Mouse (Mus musculus): ENCODE data around the gene Slit3. TPM values are rescaled to one million over a fixed set of nuclear protein-coding genes. Genes with fewer than 3 reads are reported as not detected.

Gene Slit3
- polyA plus RNA-seq, 1 experiment, result 6.4 TPM

- no peak for TF ChIP-seq CTCF (IDR thresholded peaks at IDR 0.05; ENCODE audit: borderline replicate concordance, control insufficient read depth, extremely low read depth, insufficient read depth, low read length, poor library complexity)
- no peak for TF ChIP-seq POLR2A (IDR thresholded peaks at IDR 0.05; ENCODE audit: control insufficient read depth, extremely low read depth, insufficient read depth, low read length, poor library complexity)
- no peaks in the 10 kb centered on the region for H3K27me3 ChIP-seq (ENCODE audit: control insufficient read depth, insufficient read depth, low read length)
- WGBS, result 89% methylated on average over 3 of the region's 3 CpGs
- no peak overlapping the region for H3K4me3 ChIP-seq (ENCODE audit: control insufficient read depth, insufficient read depth, low read length)
- H3K27ac ChIP-seq (ENCODE audit: control insufficient read depth, insufficient read depth, low read length), result no peak overlapping the region
- DNase-seq, result no peak
- no peaks in the 10 kb centered on the region for H3K36me3 ChIP-seq (ENCODE audit: control insufficient read depth, insufficient read depth, low read length)
- no peaks in the 10 kb centered on the region for H3K4me1 ChIP-seq (replicated peaks; ENCODE audit: control insufficient read depth, insufficient read depth, low read length)
Observed at GRCm38 (mm10) chr11:35372410-35372809, 251.4 kb downstream of the Slit3 start.

DNA sequence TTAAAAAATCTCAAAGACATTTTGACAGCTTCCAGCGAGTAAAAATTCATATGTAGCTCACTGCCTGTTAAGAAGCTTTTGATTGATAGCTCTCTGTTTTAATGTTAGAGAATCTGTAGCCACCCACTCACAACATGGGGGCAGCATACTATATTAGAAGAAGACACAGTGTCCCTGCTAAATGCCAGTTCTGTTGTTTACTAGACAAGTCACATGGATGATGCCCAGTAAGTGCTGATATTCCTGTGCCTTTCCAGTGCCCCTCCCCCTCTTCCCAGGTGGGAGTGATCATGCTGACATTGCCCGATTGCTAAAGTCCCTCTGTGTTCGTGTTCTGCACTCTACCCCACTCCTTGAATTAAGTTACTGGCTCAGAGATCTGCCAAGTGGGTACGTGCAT is 254.0 kb downstream of the Slit3 start:
- no peaks in the 10 kb centered on the region for H3K36me3 ChIP-seq (ENCODE audit: control insufficient read depth, insufficient read depth, low read length)
- no peak for DNase-seq

GRCm38 (mm10) chr11:35378802-35379201 is 257.8 kb downstream of the Slit3 start:
- WGBS, result 95% methylated on average over 7 of the region's 7 CpGs

More for the DNA sequence above, 254.0 kb downstream of the Slit3 start:
- no peak overlapping the region for H3K4me3 ChIP-seq (ENCODE audit: control insufficient read depth, insufficient read depth, low read length)
- H3K27me3 ChIP-seq (ENCODE audit: control insufficient read depth, insufficient read depth, low read length), result no peaks in the 10 kb centered on the region
- 79% methylated on average over 4 of the region's 4 CpGs for WGBS
- H3K27ac ChIP-seq (ENCODE audit: control insufficient read depth, insufficient read depth, low read length), result no peak overlapping the region
- H3K4me1 ChIP-seq (replicated peaks; ENCODE audit: control insufficient read depth, insufficient read depth, low read length), result no peaks in the 10 kb centered on the region
- TF ChIP-seq POLR2A (IDR thresholded peaks at IDR 0.05; ENCODE audit: control insufficient read depth, extremely low read depth, insufficient read depth, low read length, poor library complexity), result no peak
- no peak for TF ChIP-seq CTCF (IDR thresholded peaks at IDR 0.05; ENCODE audit: borderline replicate concordance, control insufficient read depth, extremely low read depth, insufficient read depth, low read length, poor library complexity)

DNA sequence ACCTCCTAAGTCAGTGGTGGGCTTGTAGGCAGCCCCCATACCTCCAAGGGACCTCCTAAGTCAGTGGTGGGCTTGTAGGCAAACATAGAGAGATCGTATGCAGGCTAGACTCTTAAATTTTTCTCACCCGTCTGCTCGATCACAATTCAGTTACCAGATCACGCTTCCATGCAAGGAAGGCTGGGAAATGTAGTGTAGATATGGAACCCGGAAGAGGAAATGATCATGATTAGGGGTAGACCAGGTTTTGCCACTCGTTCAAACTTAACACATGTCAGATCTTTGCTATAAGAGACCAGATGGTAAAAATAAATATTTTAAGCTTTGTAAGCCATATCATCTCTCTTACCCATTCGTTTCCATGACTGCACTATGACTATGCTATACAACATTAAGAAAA is 258.4 kb downstream of the Slit3 start:
- Histone ChIP-seq H3K4me1 (replicated peaks; ENCODE audit: control insufficient read depth, insufficient read depth, low read length) (no peaks in the 10 kb centered on the region), H3K27me3 (ENCODE audit: control insufficient read depth, insufficient read depth, low read length) (no peaks in the 10 kb centered on the region), H3K4me3 (ENCODE audit: control insufficient read depth, insufficient read depth, low read length) (no peak overlapping the region), H3K27ac (ENCODE audit: control insufficient read depth, insufficient read depth, low read length) (no peak overlapping the region), H3K36me3 (ENCODE audit: control insufficient read depth, insufficient read depth, low read length) (no peaks in the 10 kb centered on the region)
- TF ChIP-seq POLR2A (IDR thresholded peaks at IDR 0.05; ENCODE audit: control insufficient read depth, extremely low read depth, insufficient read depth, low read length, poor library complexity) (no peak), CTCF (IDR thresholded peaks at IDR 0.05; ENCODE audit: borderline replicate concordance, control insufficient read depth, extremely low read depth, insufficient read depth, low read length, poor library complexity) (no peak)
- 89% methylated on average over 7 of the region's 7 CpGs for WGBS
- no peak for DNase-seq

More at GRCm38 (mm10) chr11:35378802-35379201, 257.8 kb downstream of the Slit3 start:
- no peaks in the 10 kb centered on the region for H3K4me1 ChIP-seq (replicated peaks; ENCODE audit: control insufficient read depth, insufficient read depth, low read length)
- TF ChIP-seq CTCF (IDR thresholded peaks at IDR 0.05; ENCODE audit: borderline replicate concordance, control insufficient read depth, extremely low read depth, insufficient read depth, low read length, poor library complexity) (no peak), POLR2A (IDR thresholded peaks at IDR 0.05; ENCODE audit: control insufficient read depth, extremely low read depth, insufficient read depth, low read length, poor library complexity) (no peak)
- no peaks in the 10 kb centered on the region for H3K27me3 ChIP-seq (ENCODE audit: control insufficient read depth, insufficient read depth, low read length)
- H3K36me3 ChIP-seq (ENCODE audit: control insufficient read depth, insufficient read depth, low read length), result no peaks in the 10 kb centered on the region
- H3K4me3 ChIP-seq (ENCODE audit: control insufficient read depth, insufficient read depth, low read length), result no peak overlapping the region
- DNase-seq, result no peak
- no peak overlapping the region for H3K27ac ChIP-seq (ENCODE audit: control insufficient read depth, insufficient read depth, low read length)

DNA sequence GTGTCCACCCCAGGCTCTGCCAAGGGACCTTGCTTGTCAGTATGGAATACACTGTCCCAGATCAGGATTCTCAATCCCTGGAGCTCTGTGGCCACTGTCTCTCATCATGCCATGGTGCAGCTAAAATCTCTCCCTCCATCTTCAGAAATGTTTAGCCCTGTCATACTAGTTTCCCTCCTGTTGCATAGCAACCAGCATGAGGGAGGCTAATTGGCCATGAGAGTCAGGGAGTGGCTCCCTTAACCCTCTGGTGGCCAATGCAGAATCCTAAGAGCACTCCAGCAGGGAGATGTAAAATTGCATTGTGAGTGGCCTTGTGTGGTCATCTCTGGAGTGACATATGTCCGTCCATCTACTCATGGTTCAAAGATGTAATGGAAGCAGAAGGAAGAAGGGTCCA is 259.7 kb downstream of the Slit3 start:
- Histone ChIP-seq H3K4me3 (ENCODE audit: control insufficient read depth, insufficient read depth, low read length) (no peak overlapping the region), H3K4me1 (replicated peaks; ENCODE audit: control insufficient read depth, insufficient read depth, low read length) (no peaks in the 10 kb centered on the region), H3K36me3 (ENCODE audit: control insufficient read depth, insufficient read depth, low read length) (no peaks in the 10 kb centered on the region), H3K27ac (ENCODE audit: control insufficient read depth, insufficient read depth, low read length) (no peak overlapping the region), H3K27me3 (ENCODE audit: control insufficient read depth, insufficient read depth, low read length) (no peaks in the 10 kb centered on the region)
- no peak for DNase-seq
- 85% methylated on average over 1 of the region's 1 CpGs for WGBS
- no peak for TF ChIP-seq CTCF (IDR thresholded peaks at IDR 0.05; ENCODE audit: borderline replicate concordance, control insufficient read depth, extremely low read depth, insufficient read depth, low read length, poor library complexity)
- TF ChIP-seq POLR2A (IDR thresholded peaks at IDR 0.05; ENCODE audit: control insufficient read depth, extremely low read depth, insufficient read depth, low read length, poor library complexity), result no peak

- DNase-seq, result no peak
- Histone ChIP-seq H3K4me3 (ENCODE audit: control insufficient read depth, insufficient read depth, low read length) (no peak overlapping the region), H3K27me3 (ENCODE audit: control insufficient read depth, insufficient read depth, low read length) (no peaks in the 10 kb centered on the region), H3K36me3 (ENCODE audit: control insufficient read depth, insufficient read depth, low read length) (no peaks in the 10 kb centered on the region), H3K27ac (ENCODE audit: control insufficient read depth, insufficient read depth, low read length) (no peak overlapping the region), H3K4me1 (replicated peaks; ENCODE audit: control insufficient read depth, insufficient read depth, low read length) (0 out of 2 replicates have a peak, but pooled peaks cover 2% of the 10 kb centered on the region)
- 39% methylated on average over 3 of the region's 3 CpGs for WGBS
- no peak for TF ChIP-seq CTCF (IDR thresholded peaks at IDR 0.05; ENCODE audit: borderline replicate concordance, control insufficient read depth, extremely low read depth, insufficient read depth, low read length, poor library complexity)
- no peak for TF ChIP-seq POLR2A (IDR thresholded peaks at IDR 0.05; ENCODE audit: control insufficient read depth, extremely low read depth, insufficient read depth, low read length, poor library complexity)
Observed at GRCm38 (mm10) chr11:35385444-35385843, 264.4 kb downstream of the Slit3 start.

GRCm38 (mm10) chr11:35387826-35388225 is 266.8 kb downstream of the Slit3 start:
- TF ChIP-seq POLR2A (IDR thresholded peaks at IDR 0.05; ENCODE audit: control insufficient read depth, extremely low read depth, insufficient read depth, low read length, poor library complexity) (no peak), CTCF (IDR thresholded peaks at IDR 0.05; ENCODE audit: borderline replicate concordance, control insufficient read depth, extremely low read depth, insufficient read depth, low read length, poor library complexity) (no peak)
- Histone ChIP-seq H3K27me3 (ENCODE audit: control insufficient read depth, insufficient read depth, low read length) (no peaks in the 10 kb centered on the region), H3K4me1 (replicated peaks; ENCODE audit: control insufficient read depth, insufficient read depth, low read length) (0 out of 2 replicates have a peak, but pooled peaks cover 3% of the 10 kb centered on the region), H3K36me3 (ENCODE audit: control insufficient read depth, insufficient read depth, low read length) (no peaks in the 10 kb centered on the region), H3K4me3 (ENCODE audit: control insufficient read depth, insufficient read depth, low read length) (no peak overlapping the region), H3K27ac (ENCODE audit: control insufficient read depth, insufficient read depth, low read length) (no peak overlapping the region)
- no peak for DNase-seq
- 88% methylated on average over 10 of the region's 10 CpGs for WGBS

Measured in thymus, adult 2 months (tissue).